Mouse (Mus musculus): ENCODE measurements around the gene Kif17.

- TF ChIP-seq CTCF (IDR thresholded peaks at IDR 0.05; ENCODE audit: low read depth) = no peak
- TF ChIP-seq EP300 (IDR thresholded peaks at IDR 0.05; ENCODE audit: low read depth) = no peak
Observed at GRCm38 (mm10) chr4:138278346-138278745, 28.1 kb downstream of the Kif17 start.
